Mouse (Mus musculus) kidney, postnatal 0 days (tissue): ENCODE measurements around the gene Vtcn1. TPM values are rescaled to one million over a fixed set of nuclear protein-coding genes. Genes with fewer than 3 reads are reported as not detected.

Experiments used
- ATAC-seq: fragments of 200-750 bp; cut with Nextera tagmentation; replicated peaks from 2 replicates; pipeline ENCODE4 v1.8.0; 2017; ENCODE audit warnings: low read depth, moderate number of reproducible peaks, moderate TSS enrichment, moderate library complexity; ENCODE audit not compliant: low FRiP score
- DNase-seq: peaks from one replicate; pipeline ENCODE4 v3.0.0-alpha.2; 2016; ENCODE audit warnings: low spot score
- H3K27ac ChIP-seq: fragments of 300-500 bp; sonication (generic); 2 replicates; pipeline ENCODE4 v1.5.1; 2014; ENCODE audit warnings: mild to moderate bottlenecking
- H3K27me3 ChIP-seq: fragments of 300-500 bp; sonication (generic); 2 replicates; pipeline ENCODE4 v1.6.1; 2014; ENCODE audit warnings: low read length, mixed read lengths; ENCODE audit not compliant: insufficient read depth
- H3K36me3 ChIP-seq: fragments of 300-500 bp; sonication (generic); 2 replicates; pipeline ENCODE4 v1.6.1; 2014; ENCODE audit warnings: low read length, mixed read lengths; ENCODE audit not compliant: insufficient read depth
- H3K4me1 ChIP-seq: fragments of 300-500 bp; sonication (generic); replicated peaks from 2 replicates; pipeline ENCODE4 v1.6.1; 2014; ENCODE audit warnings: antibody characterized with exemption, low read length, mixed read lengths; ENCODE audit not compliant: insufficient read depth
- H3K4me2 ChIP-seq: fragments of 300-500 bp; sonication (generic); 2 replicates; pipeline ENCODE4 v1.6.1; 2014; ENCODE audit warnings: mild to moderate bottlenecking, low read length, moderate library complexity, mixed read lengths
- H3K4me3 ChIP-seq: fragments of 300-500 bp; sonication (generic); replicated peaks from 2 replicates; pipeline ENCODE4 v1.5.1; 2014; ENCODE audit warnings: low read depth, low read length
- H3K9ac ChIP-seq: fragments of 300-500 bp; sonication (generic); 2 replicates; pipeline ENCODE4 v1.6.1; 2014; ENCODE audit warnings: low read depth, low read length
- H3K9me3 ChIP-seq: fragments of 300-500 bp; sonication (generic); replicated peaks from 2 replicates; pipeline ENCODE4 v1.6.1; 2016; ENCODE audit warnings: low read length, inconsistent platforms, mixed read lengths
- CTCF ChIP-seq: IDR thresholded peaks from 2 replicates; pipeline ENCODE4 v1.5.1; 2016; ENCODE audit warnings: antibody characterized with exemption, low read depth, mild to moderate bottlenecking, moderate library complexity
- WGBS: fragments of 180-500 bp; shearing (Covaris S2); extraction: QIAGEN DNeasy Blood & Tissue Kit; methylation state at CpG from one replicate; pipeline ENCODE4 v1.1.7; 2014; 5-methylcytosine and 5-hydroxymethylcytosine counted together
- polyA plus RNA-seq: library from polyadenylated mRNA; unstranded; fragments of >200 nt; fragmentation: Nextera tagmentation; extraction: Ambion mirVana; gene quantifications from 2 replicates; pipeline ENCODE4 v1.2.1, GENCODE M21; 2015

The Vtcn1 gene
- polyA plus RNA-seq, 1 experiment from 2014 or later, result 0.55 TPM

GRCm38 (mm10) chr3:100796571-100796970, 28.7 kb upstream of the Vtcn1 start:
- ATAC-seq (no peak), DNase-seq (peak; percentile 47)
- Histone ChIP-seq H3K4me1 (no peaks in the 10 kb centered on the region), H3K36me3 (no peaks in the 10 kb centered on the region), H3K9me3 (no peaks in the 10 kb centered on the region), H3K4me2 (no peak overlapping the region), H3K4me3 (no peak overlapping the region), H3K27ac (no peak overlapping the region), H3K9ac (no peak overlapping the region), H3K27me3 (no peaks in the 10 kb centered on the region)
- TF ChIP-seq CTCF, result no peak
- WGBS, result 31% methylated on average over 4 of the region's 4 CpGs

- Histone ChIP-seq H3K4me3 (no peak overlapping the region), H3K4me1 (no peaks in the 10 kb centered on the region), H3K9me3 (no peaks in the 10 kb centered on the region), H3K4me2 (no peak overlapping the region), H3K27me3 (no peaks in the 10 kb centered on the region), H3K27ac (no peak overlapping the region), H3K36me3 (no peaks in the 10 kb centered on the region), H3K9ac (no peak overlapping the region)
- no peak for TF ChIP-seq CTCF
- ATAC-seq (no peak), DNase-seq (no peak)
- WGBS, result 85% methylated on average over 6 of the region's 6 CpGs
Observed at GRCm38 (mm10) chr3:100797166-100798145, 27.8 kb upstream of the Vtcn1 start.

GRCm38 (mm10) chr3:100798872-100799422, 26.3 kb upstream of the Vtcn1 start:
- Histone ChIP-seq H3K4me2 (no peak overlapping the region), H3K27ac (no peak overlapping the region), H3K4me1 (no peaks in the 10 kb centered on the region), H3K9me3 (no peaks in the 10 kb centered on the region), H3K27me3 (no peaks in the 10 kb centered on the region), H3K4me3 (no peak overlapping the region), H3K36me3 (no peaks in the 10 kb centered on the region), H3K9ac (no peak overlapping the region)
- no peak for DNase-seq
- 86% methylated on average over 3 of the region's 3 CpGs for WGBS
- no peak for TF ChIP-seq CTCF
- no peak for ATAC-seq

- Histone ChIP-seq H3K4me3 (no peak overlapping the region), H3K4me1 (no peaks in the 10 kb centered on the region), H3K4me2 (peak overlapping the region; percentile 31), H3K36me3 (no peaks in the 10 kb centered on the region), H3K9me3 (no peaks in the 10 kb centered on the region), H3K27ac (no peak overlapping the region), H3K27me3 (no peaks in the 10 kb centered on the region), H3K9ac (no peak overlapping the region)
- ATAC-seq (no peak), DNase-seq (no peak)
- 47% methylated on average over 1 of the region's 1 CpGs for WGBS
- TF ChIP-seq CTCF, result no peak
Observed at GRCm38 (mm10) chr3:100804975-100805374, 20.3 kb upstream of the Vtcn1 start.

- ATAC-seq (no peak), DNase-seq (no peak)
- no peaks in the 10 kb centered on the region for H3K9me3 ChIP-seq
- H3K9ac ChIP-seq, result no peak overlapping the region
- H3K4me2 ChIP-seq, result no peak overlapping the region
- no peak for TF ChIP-seq CTCF
- peaks cover 3% of the 10 kb centered on the region; the same call in 1 of the 2 replicates for H3K4me1 ChIP-seq
- no peak overlapping the region for H3K27ac ChIP-seq
- no peaks in the 10 kb centered on the region for H3K27me3 ChIP-seq
- WGBS, result 63% methylated on average over 6 of the region's 6 CpGs
- H3K4me3 ChIP-seq, result no peak overlapping the region
- no peaks in the 10 kb centered on the region for H3K36me3 ChIP-seq
Observed at GRCm38 (mm10) chr3:100805925-100806324, 19.3 kb upstream of the Vtcn1 start.

GRCm38 (mm10) chr3:100810461-100810860, 14.8 kb upstream of the Vtcn1 start:
- Histone ChIP-seq H3K27ac (0 out of 2 replicates have a peak overlapping the region, but pooled peaks have one; percentile 0), H3K4me1 (peaks cover 3% of the 10 kb centered on the region; the same call in 1 of the 2 replicates), H3K9me3 (no peaks in the 10 kb centered on the region), H3K4me3 (no peak overlapping the region), H3K36me3 (no peaks in the 10 kb centered on the region), H3K27me3 (no peaks in the 10 kb centered on the region), H3K9ac (no peak overlapping the region), H3K4me2 (no peak overlapping the region)
- ATAC-seq, result peak; percentile 54
- no peak for TF ChIP-seq CTCF
- DNase-seq, result peak; percentile 76
- WGBS, result 25% methylated on average over 2 of the region's 2 CpGs
